Mouse (Mus musculus) small intestine, adult 2 months (tissue): ENCODE data around the gene Bcl9.

ENCODE experiments used
- CTCF ChIP-seq: fragments of 200-500 bp; IDR thresholded peaks from 2 replicates; pipeline ENCODE4 v1.5.1; 2012; ENCODE audit warnings: low read depth, mild to moderate bottlenecking, control low read depth, inconsistent platforms, low read length, moderate library complexity, mixed read lengths; ENCODE audit not compliant: insufficient replicate concordance, insufficient read length; ENCODE audit errors: extremely low read depth
- POLR2A ChIP-seq: fragments of 200-500 bp; IDR thresholded peaks from 2 replicates; pipeline ENCODE4 v1.6.1; 2012; ENCODE audit warnings: low read depth, mild to moderate bottlenecking, control low read depth, inconsistent platforms, low read length, moderate library complexity

DNA sequence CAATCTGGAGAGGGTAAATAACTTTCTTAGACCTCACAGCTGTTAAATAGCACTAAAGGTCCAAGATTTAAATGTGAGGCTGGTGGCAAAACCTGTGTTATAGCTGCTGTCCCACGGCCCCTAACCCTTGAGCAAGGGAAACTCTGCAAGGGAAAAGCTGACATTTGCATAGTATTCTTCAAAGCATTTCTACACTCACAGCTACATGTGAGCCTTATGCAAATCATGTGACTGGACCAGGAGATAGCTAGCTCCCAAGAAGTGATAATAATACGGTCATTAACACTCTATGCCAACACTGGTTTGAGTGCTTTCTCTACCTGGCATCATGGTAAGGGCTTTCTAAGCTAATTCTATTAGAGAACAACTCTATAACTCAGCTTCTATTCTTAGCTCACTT, 60.3 kb downstream of the Bcl9 start:
- TF ChIP-seq POLR2A (no peak), CTCF (no peak)
